13 mouse cellular contexts compared by ENCODE assay signal in the genomic region with DNA sequence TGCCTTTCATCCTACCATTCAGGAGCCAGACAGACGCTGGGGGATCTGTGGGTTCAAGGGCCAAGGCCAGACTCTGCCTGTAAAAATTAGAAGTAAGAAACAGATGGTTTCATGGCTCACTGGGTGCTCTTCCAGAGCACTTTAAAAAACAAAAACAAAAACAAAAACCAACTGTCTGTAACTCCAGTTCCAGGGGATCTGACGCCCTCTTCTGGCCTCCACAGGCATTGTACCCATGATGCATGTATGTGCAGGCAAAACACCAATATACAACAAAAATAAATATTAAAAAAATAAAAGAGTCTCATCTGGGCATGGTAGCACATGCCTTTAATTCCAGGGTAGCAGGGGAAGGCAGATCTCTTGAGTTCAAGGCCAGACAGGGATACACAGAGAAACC. TPM values are rescaled to one million over a fixed set of nuclear protein-coding genes. Genes with fewer than 3 reads are reported as not detected.
DNase-seq lines count a peak whose midpoint lies in the region; ATAC-seq and TF ChIP-seq lines count a peak whose summit lies in the region.
"Had no signal": no experiment of that assay in that cellular context is flagged by ENCODE, and none has a peak within 500 bp of the region (broad histone marks: within the 10 kb centered on the region; RNA-seq: fewer than 3 reads in every experiment).

No protein-coding gene starts in this region.

- H3K4me3 ChIP-seq in hindbrain, postnatal 0 days (ENCODE audit: low read length) = no peak overlapping the region
- H3K4me3 ChIP-seq in hindbrain, embryonic 13.5 days = no peak overlapping the region
- H3K4me3 ChIP-seq in lung, postnatal 0 days (ENCODE audit: low read depth, low read length) = no peak overlapping the region
- H3K4me3 ChIP-seq: embryonic facial prominence, embryonic 12.5 days; limb, embryonic 15.5 days had no signal

- peak; percentile 45 for TF ChIP-seq CTCF in hindbrain, postnatal 0 days (IDR thresholded peaks at IDR 0.05; ENCODE audit: low read depth)
- peak; percentile 50 for TF ChIP-seq CTCF in lung, postnatal 0 days (IDR thresholded peaks at IDR 0.05)

- H3K9ac ChIP-seq in hindbrain, postnatal 0 days (replicated peaks; ENCODE audit: low read length) = no peak overlapping the region
- H3K9ac ChIP-seq in hindbrain, embryonic 13.5 days = no peak overlapping the region
- no peak overlapping the region for H3K9ac ChIP-seq in lung, postnatal 0 days (replicated peaks; ENCODE audit: low read depth)
- H3K9ac ChIP-seq: embryonic facial prominence, embryonic 12.5 days; hindbrain, embryonic 14.5 days; limb, embryonic 15.5 days had no signal

- WGBS in hindbrain, postnatal 0 days = 47% methylated on average over 2 of the region's 2 CpGs
- 50% methylated on average over 2 of the region's 2 CpGs for WGBS in hindbrain, embryonic 13.5 days
- 61% methylated on average over 2 of the region's 2 CpGs for WGBS in lung, postnatal 0 days

- no peak overlapping the region for H3K27ac ChIP-seq in hindbrain, postnatal 0 days
- H3K27ac ChIP-seq in hindbrain, embryonic 13.5 days = no peak overlapping the region
- no peak overlapping the region for H3K27ac ChIP-seq in lung, postnatal 0 days (ENCODE audit: low read length)
- H3K27ac ChIP-seq: embryonic facial prominence, embryonic 12.5 days; hindbrain, embryonic 14.5 days; limb, embryonic 15.5 days had no signal

- H3K4me1 ChIP-seq in hindbrain, postnatal 0 days (ENCODE audit: insufficient read depth, low read length) = no peaks in the 10 kb centered on the region
- H3K4me1 ChIP-seq in hindbrain, embryonic 13.5 days (replicated peaks) = no peaks in the 10 kb centered on the region
- H3K4me1 ChIP-seq in lung, postnatal 0 days (ENCODE audit: insufficient read depth, low read depth, low read length) = no peaks in the 10 kb centered on the region
- H3K4me1 ChIP-seq: embryonic facial prominence, embryonic 12.5 days; limb, embryonic 15.5 days had no signal

- no peaks in the 10 kb centered on the region for H3K27me3 ChIP-seq in hindbrain, postnatal 0 days (ENCODE audit: insufficient read depth, low read length)
- H3K27me3 ChIP-seq in hindbrain, embryonic 13.5 days = no peaks in the 10 kb centered on the region
- H3K27me3 ChIP-seq in lung, postnatal 0 days (replicated peaks; ENCODE audit: insufficient read depth, low read length) = no peaks in the 10 kb centered on the region
- H3K27me3 ChIP-seq: embryonic facial prominence, embryonic 12.5 days; limb, embryonic 15.5 days had no signal

- H3K9me3 ChIP-seq in hindbrain, postnatal 0 days (ENCODE audit: low read length) = no peaks in the 10 kb centered on the region
- no peaks in the 10 kb centered on the region for H3K9me3 ChIP-seq in hindbrain, embryonic 13.5 days
- H3K9me3 ChIP-seq in lung, postnatal 0 days (ENCODE audit: low read length) = no peaks in the 10 kb centered on the region
- H3K9me3 ChIP-seq: embryonic facial prominence, embryonic 12.5 days; limb, embryonic 15.5 days had no signal

- peak; percentile 37 for DNase-seq in adrenal gland, postnatal 14 days
- no peak for DNase-seq in adrenal gland, postnatal 4 days (ENCODE audit: low spot score in 2 of 2)
- DNase-seq in hindbrain, postnatal 0 days (ENCODE audit: low spot score) = peak; percentile 4
- no peak for DNase-seq in lung, postnatal 0 days (ENCODE audit: low spot score)
- no peak for DNase-seq in lung, adult 18-20 months
- DNase-seq in lung, postnatal 36 days = peak; percentile 46
- no peak for DNase-seq in urinary bladder, postnatal 10 days (ENCODE audit: low spot score)

- no peak for ATAC-seq in hindbrain, postnatal 0 days
- no peak for ATAC-seq in hindbrain, embryonic 13.5 days (ENCODE audit: low FRiP score)
- no peak for ATAC-seq in lung, postnatal 0 days
- ATAC-seq: forebrain, embryonic 16.5 days had no signal

- no peak overlapping the region for H3K4me2 ChIP-seq in hindbrain, postnatal 0 days (ENCODE audit: low read depth, low read length)
- H3K4me2 ChIP-seq in hindbrain, embryonic 13.5 days = no peak overlapping the region
- H3K4me2 ChIP-seq in lung, postnatal 0 days (replicated peaks; ENCODE audit: low read depth, low read length) = no peak overlapping the region
- H3K4me2 ChIP-seq: embryonic facial prominence, embryonic 12.5 days; hindbrain, embryonic 14.5 days; limb, embryonic 15.5 days; midbrain, embryonic 11.5 days had no signal

- no peak for TF ChIP-seq EP300 in lung, postnatal 0 days (IDR thresholded peaks at IDR 0.05)

- H3K36me3 ChIP-seq in hindbrain, postnatal 0 days (ENCODE audit: insufficient read depth, low read length) = peaks cover 3% of the 10 kb centered on the region
- H3K36me3 ChIP-seq in hindbrain, embryonic 13.5 days = peaks cover 47% of the 10 kb centered on the region
- no peaks in the 10 kb centered on the region; the same call in 1 of the 2 replicates for H3K36me3 ChIP-seq in lung, postnatal 0 days (ENCODE audit: insufficient read depth, low read length)

RNA-seq across cellular contexts. Expression of gene Tfe3, which starts 10.4 kb away (rescaled TPM):
- total RNA-seq in adrenal gland, postnatal 14 days (2021) = 41.0 and 45.4 TPM in 2 replicates
- 10 to 100 TPM; 39.9 to 41.0 TPM for total RNA-seq in adrenal gland, postnatal 4 days (2021)
- total RNA-seq in hindbrain, postnatal 0 days (2014; rRNA removed) = 27.8 and 36.1 TPM in 2 replicates
- polyA plus RNA-seq in hindbrain, postnatal 0 days (2015; fragmentation: Nextera tagmentation; extraction: Ambion mirVana) = 21.4 and 21.5 TPM in 2 replicates
- 24.8 and 25.5 TPM in 2 replicates for polyA plus RNA-seq in hindbrain, embryonic 13.5 days (2015; fragmentation: Nextera tagmentation; extraction: Ambion mirVana)
- 22.0 and 27.6 TPM in 2 replicates for polyA plus RNA-seq in lung, postnatal 0 days (2015; fragmentation: Nextera tagmentation; extraction: Ambion mirVana)

RNA-seq across cellular contexts. Expression of gene Gripap1, which starts 16.8 kb away (rescaled TPM):
- total RNA-seq in adrenal gland, postnatal 14 days (2021) = 49.0 and 56.4 TPM in 2 replicates
- 10 to 100 TPM; 52.0 to 64.8 TPM for total RNA-seq in adrenal gland, postnatal 4 days (2021)
- total RNA-seq in hindbrain, postnatal 0 days (2014; rRNA removed) = 23.4 and 28.3 TPM in 2 replicates
- 61.1 and 62.8 TPM in 2 replicates for polyA plus RNA-seq in hindbrain, postnatal 0 days (2015; fragmentation: Nextera tagmentation; extraction: Ambion mirVana)
- polyA plus RNA-seq in hindbrain, embryonic 13.5 days (2015; fragmentation: Nextera tagmentation; extraction: Ambion mirVana) = 73.9 and 77.7 TPM in 2 replicates
- polyA plus RNA-seq in lung, postnatal 0 days (2015; fragmentation: Nextera tagmentation; extraction: Ambion mirVana) = 22.1 and 25.6 TPM in 2 replicates

RNA-seq across cellular contexts. Expression of gene Ccdc120, which starts 22.1 kb away (rescaled TPM):
- 4.2 TPM in 2 replicates for total RNA-seq in adrenal gland, postnatal 14 days (2021)
- total RNA-seq in adrenal gland, postnatal 4 days (2021) = 10 to 100 TPM in 1 of 2 experiments, 1 to 10 TPM in 1; 9.0 to 10.8 TPM
- total RNA-seq in hindbrain, postnatal 0 days (2014; rRNA removed) = 183 and 387 TPM in 2 replicates
- polyA plus RNA-seq in hindbrain, postnatal 0 days (2015; fragmentation: Nextera tagmentation; extraction: Ambion mirVana) = 47.6 and 53.3 TPM in 2 replicates
- polyA plus RNA-seq in hindbrain, embryonic 13.5 days (2015; fragmentation: Nextera tagmentation; extraction: Ambion mirVana) = 53.9 and 55.5 TPM in 2 replicates
- polyA plus RNA-seq in lung, postnatal 0 days (2015; fragmentation: Nextera tagmentation; extraction: Ambion mirVana) = 26.4 and 28.2 TPM in 2 replicates

RNA-seq across cellular contexts. Expression of gene Praf2, which starts 44.5 kb away (rescaled TPM):
- total RNA-seq in adrenal gland, postnatal 14 days (2021) = 11.1 and 11.8 TPM in 2 replicates
- 10 to 100 TPM; 15.5 to 16.0 TPM for total RNA-seq in adrenal gland, postnatal 4 days (2021)
- 134 and 137 TPM in 2 replicates for total RNA-seq in hindbrain, postnatal 0 days (2014; rRNA removed)
- 129 and 134 TPM in 2 replicates for polyA plus RNA-seq in hindbrain, postnatal 0 days (2015; fragmentation: Nextera tagmentation; extraction: Ambion mirVana)
- 113 TPM in 2 replicates for polyA plus RNA-seq in hindbrain, embryonic 13.5 days (2015; fragmentation: Nextera tagmentation; extraction: Ambion mirVana)
- polyA plus RNA-seq in lung, postnatal 0 days (2015; fragmentation: Nextera tagmentation; extraction: Ambion mirVana) = 18.3 and 18.8 TPM in 2 replicates

RNA-seq across cellular contexts. Expression of gene Kcnd1, which starts 49.3 kb away (rescaled TPM):
- 0.93 and 1.3 TPM in 2 replicates for total RNA-seq in adrenal gland, postnatal 14 days (2021)
- total RNA-seq in adrenal gland, postnatal 4 days (2021) = 1 to 10 TPM; 2.2 to 3.6 TPM
- 3.1 and 3.4 TPM in 2 replicates for total RNA-seq in hindbrain, postnatal 0 days (2014; rRNA removed)
- 4.1 and 5.9 TPM in 2 replicates for polyA plus RNA-seq in hindbrain, postnatal 0 days (2015; fragmentation: Nextera tagmentation; extraction: Ambion mirVana)
- 2.5 and 3.0 TPM in 2 replicates for polyA plus RNA-seq in hindbrain, embryonic 13.5 days (2015; fragmentation: Nextera tagmentation; extraction: Ambion mirVana)
- 0.30 and 0.41 TPM in 2 replicates for polyA plus RNA-seq in lung, postnatal 0 days (2015; fragmentation: Nextera tagmentation; extraction: Ambion mirVana)

Comparison
In these comparisons a context has a peak if more than half of its experiments do, and no peak if none do; other contexts are left out.
1. DNase-seq: peak in adrenal gland, postnatal 14 days (single experiment), hindbrain, postnatal 0 days (single experiment) and lung, postnatal 36 days (single experiment); none in adrenal gland, postnatal 4 days (0 of 2), lung, postnatal 0 days (single experiment), lung, adult 18-20 months (0 of 2) and urinary bladder, postnatal 10 days (single experiment).
2. RNA of gene Ccdc120, which starts 22.1 kb away (total RNA-seq): 183 to 387 TPM in hindbrain, postnatal 0 days; 9.0 to 10.8 TPM in adrenal gland, postnatal 4 days and 4.2 TPM in adrenal gland, postnatal 14 days; every median in the first group is over 10 times any median in the second.